Mouse (Mus musculus) kidney, postnatal 0 days (tissue): ENCODE measurements around the gene Bckdhb. TPM values are rescaled to one million over a fixed set of nuclear protein-coding genes. Genes with fewer than 3 reads are reported as not detected.

Source experiments
- ATAC-seq: fragments of 200-750 bp; cut with Nextera tagmentation; replicated peaks from 2 replicates; pipeline ENCODE4 v1.8.0; 2017; ENCODE audit warnings: low read depth, moderate number of reproducible peaks, moderate TSS enrichment, moderate library complexity; ENCODE audit not compliant: low FRiP score
- DNase-seq: peaks from one replicate; pipeline ENCODE4 v3.0.0-alpha.2; 2016; ENCODE audit warnings: low spot score
- H3K27ac ChIP-seq: fragments of 300-500 bp; sonication (generic); 2 replicates; pipeline ENCODE4 v1.5.1; 2014; ENCODE audit warnings: mild to moderate bottlenecking
- H3K27me3 ChIP-seq: fragments of 300-500 bp; sonication (generic); 2 replicates; pipeline ENCODE4 v1.6.1; 2014; ENCODE audit warnings: low read length, mixed read lengths; ENCODE audit not compliant: insufficient read depth
- H3K36me3 ChIP-seq: fragments of 300-500 bp; sonication (generic); 2 replicates; pipeline ENCODE4 v1.6.1; 2014; ENCODE audit warnings: low read length, mixed read lengths; ENCODE audit not compliant: insufficient read depth
- H3K4me1 ChIP-seq: fragments of 300-500 bp; sonication (generic); replicated peaks from 2 replicates; pipeline ENCODE4 v1.6.1; 2014; ENCODE audit warnings: antibody characterized with exemption, low read length, mixed read lengths; ENCODE audit not compliant: insufficient read depth
- H3K4me2 ChIP-seq: fragments of 300-500 bp; sonication (generic); 2 replicates; pipeline ENCODE4 v1.6.1; 2014; ENCODE audit warnings: mild to moderate bottlenecking, low read length, moderate library complexity, mixed read lengths
- H3K4me3 ChIP-seq: fragments of 300-500 bp; sonication (generic); replicated peaks from 2 replicates; pipeline ENCODE4 v1.5.1; 2014; ENCODE audit warnings: low read depth, low read length
- H3K9ac ChIP-seq: fragments of 300-500 bp; sonication (generic); 2 replicates; pipeline ENCODE4 v1.6.1; 2014; ENCODE audit warnings: low read depth, low read length
- H3K9me3 ChIP-seq: fragments of 300-500 bp; sonication (generic); replicated peaks from 2 replicates; pipeline ENCODE4 v1.6.1; 2016; ENCODE audit warnings: low read length, inconsistent platforms, mixed read lengths
- CTCF ChIP-seq: IDR thresholded peaks from 2 replicates; pipeline ENCODE4 v1.5.1; 2016; ENCODE audit warnings: antibody characterized with exemption, low read depth, mild to moderate bottlenecking, moderate library complexity
- whole genome bisulfite sequencing: fragments of 180-500 bp; shearing (Covaris S2); extraction: QIAGEN DNeasy Blood & Tissue Kit; methylation state at CpG from one replicate; pipeline ENCODE4 v1.1.7; 2014; 5-methylcytosine and 5-hydroxymethylcytosine counted together
- polyA plus RNA-seq: library from polyadenylated mRNA; unstranded; fragments of >200 nt; fragmentation: Nextera tagmentation; extraction: Ambion mirVana; gene quantifications from 2 replicates; pipeline ENCODE4 v1.2.1, GENCODE M21; 2015

Bckdhb gene
- polyA plus RNA-seq, 1 experiment from 2014 or later = 50.6 TPM

DNA sequence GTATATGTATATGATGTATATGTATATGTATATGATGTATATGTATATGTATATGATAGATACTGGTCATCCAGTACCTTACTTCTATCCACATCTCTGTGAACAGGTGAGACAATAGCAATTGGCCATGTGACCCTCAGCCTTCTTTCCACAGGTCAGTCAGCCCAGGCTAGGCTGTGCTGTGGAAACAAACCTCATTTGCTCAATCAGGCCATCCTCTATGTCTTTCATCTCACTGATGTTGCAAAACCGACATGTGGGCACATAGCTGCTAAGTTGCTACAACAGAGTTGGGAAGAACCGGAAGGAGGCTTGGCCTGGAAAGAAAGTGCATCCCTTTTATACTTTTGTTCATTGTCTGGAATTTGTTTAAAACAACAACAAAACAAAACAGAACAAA is 22.9 kb upstream of the Bckdhb start:
- Histone ChIP-seq H3K27me3 (no peaks in the 10 kb centered on the region), H3K4me3 (no peak overlapping the region), H3K4me1 (no peaks in the 10 kb centered on the region), H3K36me3 (no peaks in the 10 kb centered on the region), H3K4me2 (no peak overlapping the region), H3K27ac (no peak overlapping the region), H3K9me3 (no peaks in the 10 kb centered on the region), H3K9ac (no peak overlapping the region)
- no peak for TF ChIP-seq CTCF
- DNase-seq (no peak), ATAC-seq (no peak)
- WGBS = 81% methylated on average over 2 of the region's 2 CpGs

DNA sequence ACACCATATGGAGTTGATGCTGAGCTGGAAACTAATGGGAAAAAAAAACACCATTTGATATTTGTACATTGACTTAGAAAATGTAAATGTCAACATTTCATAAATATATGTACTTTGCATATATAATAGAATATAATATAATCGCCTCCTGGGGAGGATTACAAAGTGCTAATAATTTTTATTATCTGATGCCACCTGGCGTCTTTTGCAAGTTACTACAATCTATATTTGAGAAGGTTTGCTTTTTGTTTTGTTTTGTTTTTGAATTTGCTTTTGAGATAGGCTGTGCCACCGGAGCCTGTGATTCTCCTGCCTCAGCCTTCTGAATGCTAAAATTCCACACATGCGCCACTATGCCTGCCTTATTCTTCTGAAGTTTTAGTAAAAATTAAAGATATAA is 19.1 kb upstream of the Bckdhb start:
- Histone ChIP-seq H3K36me3 (no peaks in the 10 kb centered on the region), H3K27ac (no peak overlapping the region), H3K9ac (no peak overlapping the region), H3K9me3 (no peaks in the 10 kb centered on the region), H3K4me2 (no peak overlapping the region), H3K4me3 (no peak overlapping the region), H3K27me3 (no peaks in the 10 kb centered on the region), H3K4me1 (no peaks in the 10 kb centered on the region)
- ATAC-seq = no peak
- peak; percentile 48 for TF ChIP-seq CTCF
- DNase-seq = peak; percentile 48
- 72% methylated on average over 4 of the region's 4 CpGs for WGBS

DNA sequence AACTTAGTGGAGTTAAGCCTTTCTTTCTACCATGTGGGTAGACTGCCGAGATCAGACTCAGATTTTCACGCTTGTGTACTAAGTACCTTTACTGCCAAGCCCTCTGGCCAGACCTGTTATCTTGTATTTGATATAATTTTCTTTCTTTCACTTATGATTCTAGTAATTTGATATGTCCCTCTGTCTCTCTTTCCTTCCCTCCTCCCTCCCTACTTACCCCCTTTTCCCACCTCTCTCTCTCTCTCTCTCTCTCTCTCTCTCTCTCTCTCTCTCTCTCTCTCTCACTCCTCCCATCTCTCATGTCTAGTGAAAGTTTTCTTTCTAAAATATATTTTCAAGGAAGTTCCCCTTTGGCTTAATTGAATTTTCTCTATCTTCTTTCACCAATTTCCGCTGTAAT is 17.9 kb upstream of the Bckdhb start:
- no peak overlapping the region for H3K4me3 ChIP-seq
- TF ChIP-seq CTCF = no peak
- H3K9me3 ChIP-seq = no peaks in the 10 kb centered on the region
- H3K4me1 ChIP-seq = no peaks in the 10 kb centered on the region
- H3K4me2 ChIP-seq = no peak overlapping the region
- H3K36me3 ChIP-seq = no peaks in the 10 kb centered on the region
- H3K27me3 ChIP-seq = no peaks in the 10 kb centered on the region
- no peak overlapping the region for H3K27ac ChIP-seq
- WGBS = 74% methylated on average over 3 of the region's 3 CpGs
- ATAC-seq (no peak), DNase-seq (no peak)
- H3K9ac ChIP-seq = no peak overlapping the region

DNA sequence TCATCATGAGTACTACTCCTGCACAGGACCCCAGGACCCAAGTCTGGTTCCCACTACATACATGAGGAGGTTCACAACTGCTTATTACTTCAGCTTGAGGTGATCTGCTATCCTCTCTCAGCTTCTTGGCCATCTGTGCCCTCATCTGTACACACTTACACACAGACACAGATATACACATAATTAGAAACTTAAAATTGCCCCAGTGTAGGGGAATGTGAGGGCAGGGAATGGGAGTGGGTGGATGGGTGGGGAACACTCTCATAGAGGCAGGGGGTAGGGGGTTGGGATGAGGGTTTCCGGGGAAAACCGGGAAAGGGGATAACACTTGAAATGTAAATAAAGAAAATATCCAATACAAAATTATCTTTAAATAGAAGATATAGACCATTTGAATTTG is 15.1 kb upstream of the Bckdhb start:
- no peaks in the 10 kb centered on the region for H3K4me1 ChIP-seq
- H3K36me3 ChIP-seq = no peaks in the 10 kb centered on the region
- WGBS = 98% methylated on average over 2 of the region's 2 CpGs
- H3K27ac ChIP-seq = no peak overlapping the region
- ATAC-seq (no peak), DNase-seq (no peak)
- no peak overlapping the region for H3K9ac ChIP-seq
- no peaks in the 10 kb centered on the region for H3K27me3 ChIP-seq
- H3K4me3 ChIP-seq = no peak overlapping the region
- no peaks in the 10 kb centered on the region for H3K9me3 ChIP-seq
- no peak for TF ChIP-seq CTCF
- no peak overlapping the region for H3K4me2 ChIP-seq

DNA sequence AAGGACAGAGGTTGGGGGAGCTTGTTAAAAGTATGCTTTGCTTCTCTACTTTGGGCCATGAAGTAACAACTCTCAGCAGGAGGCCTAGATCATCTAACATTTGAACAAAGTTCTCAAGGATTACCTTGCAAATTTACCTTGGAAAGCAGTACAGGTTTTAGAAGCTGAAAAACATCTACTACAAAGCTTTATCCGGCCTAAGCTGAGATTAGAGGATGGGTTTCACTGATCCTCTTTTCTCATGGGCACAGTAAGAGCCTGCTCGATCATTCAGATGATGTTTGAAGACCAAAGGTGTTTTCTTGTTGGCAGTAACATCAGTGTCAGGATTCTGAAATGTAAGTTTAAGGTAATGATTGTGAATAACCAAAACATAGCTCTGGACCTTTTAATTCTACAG is 14.0 kb upstream of the Bckdhb start:
- DNase-seq = no peak
- Histone ChIP-seq H3K9me3 (no peaks in the 10 kb centered on the region), H3K27me3 (no peaks in the 10 kb centered on the region), H3K9ac (no peak overlapping the region), H3K4me3 (no peak overlapping the region), H3K27ac (no peak overlapping the region), H3K4me2 (no peak overlapping the region), H3K36me3 (no peaks in the 10 kb centered on the region), H3K4me1 (no peaks in the 10 kb centered on the region)
- ATAC-seq = no peak
- 82% methylated on average over 2 of the region's 2 CpGs for WGBS
- TF ChIP-seq CTCF = no peak

DNA sequence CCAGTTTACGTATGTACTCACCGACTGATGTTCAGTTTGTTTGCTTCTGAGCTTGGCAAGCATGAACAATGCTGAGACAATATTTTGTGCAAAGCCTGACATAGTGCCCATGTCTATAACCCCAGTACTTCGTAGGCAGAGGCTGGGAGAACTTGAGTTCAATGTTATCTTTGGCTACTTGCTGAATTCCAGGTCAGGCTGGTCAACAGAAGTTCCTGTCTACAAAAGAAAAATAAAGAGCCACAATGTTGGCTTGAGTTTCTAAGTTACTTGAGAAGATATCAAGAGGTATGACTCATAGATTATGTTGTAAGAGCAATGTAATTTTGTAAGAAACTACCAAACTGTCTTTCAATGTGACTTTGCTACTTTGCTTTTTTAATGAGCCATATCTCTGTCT is 2.9 kb upstream of the Bckdhb start:
- Histone ChIP-seq H3K4me1 (0 out of 2 replicates have a peak, but pooled peaks cover 3% of the 10 kb centered on the region), H3K9ac (no peak overlapping the region), H3K4me2 (no peak overlapping the region), H3K36me3 (no peaks in the 10 kb centered on the region), H3K27me3 (no peaks in the 10 kb centered on the region), H3K9me3 (no peaks in the 10 kb centered on the region), H3K4me3 (no peak overlapping the region), H3K27ac (no peak overlapping the region)
- DNase-seq (no peak), ATAC-seq (no peak)
- TF ChIP-seq CTCF = no peak
- 66% methylated on average over 3 of the region's 3 CpGs for WGBS

DNA sequence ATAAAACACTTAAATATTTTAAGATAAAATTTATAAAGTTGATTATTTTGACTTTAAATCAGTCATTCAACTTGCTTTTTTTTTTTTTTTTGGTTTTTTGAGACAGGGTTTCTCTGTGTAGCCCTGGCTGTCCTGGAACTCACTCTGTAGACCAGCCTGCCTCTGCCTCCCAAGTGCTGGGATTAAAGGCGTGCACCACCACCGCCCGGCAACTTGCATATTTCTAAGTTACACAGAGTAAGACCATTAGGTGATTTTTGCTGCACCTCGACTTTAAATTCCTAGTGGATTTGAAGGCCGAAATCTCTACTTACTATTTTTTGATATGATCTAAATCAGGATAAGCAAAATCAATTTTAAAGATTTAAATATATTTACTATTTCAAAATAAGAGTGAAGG is 589 bp upstream of the Bckdhb start:
- Histone ChIP-seq H3K9ac (no peak overlapping the region), H3K4me2 (peak overlapping the region; percentile 86), H3K27ac (no peak overlapping the region), H3K36me3 (no peaks in the 10 kb centered on the region), H3K4me3 (peak overlapping the region; percentile 74), H3K9me3 (no peaks in the 10 kb centered on the region), H3K4me1 (0 out of 2 replicates have a peak, but pooled peaks cover 3% of the 10 kb centered on the region), H3K27me3 (no peaks in the 10 kb centered on the region)
- DNase-seq (no peak), ATAC-seq (no peak)
- 86% methylated on average over 5 of the region's 5 CpGs for WGBS
- TF ChIP-seq CTCF = no peak
